Mouse (Mus musculus): Measurements from ENCODE around the gene Rnf123.

Rnf123 gene

DNA sequence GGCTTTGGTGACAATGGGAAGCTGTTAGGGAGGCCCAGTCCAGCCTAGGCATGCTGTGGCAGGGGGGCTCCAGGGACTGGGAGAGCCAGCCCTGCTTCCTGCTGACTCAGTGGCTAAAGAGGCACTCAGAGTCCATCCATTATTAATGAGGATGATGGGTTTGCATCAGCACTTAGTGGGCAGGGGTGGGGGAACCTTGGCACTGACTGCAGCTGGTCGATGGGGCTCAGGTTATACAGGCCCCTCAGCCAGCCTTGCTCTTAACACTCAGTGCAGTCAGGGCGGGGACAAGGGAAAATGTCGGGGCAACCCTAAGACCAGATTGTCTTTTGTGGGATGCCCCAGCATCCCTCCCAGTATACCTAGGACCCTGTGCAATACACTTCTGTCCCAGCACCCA, 21.0 kb downstream of the Rnf123 start:
- DNase-seq (ENCODE audit: low spot score), result peak; percentile 42

GRCm38 (mm10) chr9:108058291-108058690, 24.9 kb downstream of the Rnf123 start:
- DNase-seq (ENCODE audit: low spot score), result no peak

GRCm38 (mm10) chr9:108057262-108057562, 25.9 kb downstream of the Rnf123 start:
- no peak for DNase-seq (ENCODE audit: low spot score)

DNA sequence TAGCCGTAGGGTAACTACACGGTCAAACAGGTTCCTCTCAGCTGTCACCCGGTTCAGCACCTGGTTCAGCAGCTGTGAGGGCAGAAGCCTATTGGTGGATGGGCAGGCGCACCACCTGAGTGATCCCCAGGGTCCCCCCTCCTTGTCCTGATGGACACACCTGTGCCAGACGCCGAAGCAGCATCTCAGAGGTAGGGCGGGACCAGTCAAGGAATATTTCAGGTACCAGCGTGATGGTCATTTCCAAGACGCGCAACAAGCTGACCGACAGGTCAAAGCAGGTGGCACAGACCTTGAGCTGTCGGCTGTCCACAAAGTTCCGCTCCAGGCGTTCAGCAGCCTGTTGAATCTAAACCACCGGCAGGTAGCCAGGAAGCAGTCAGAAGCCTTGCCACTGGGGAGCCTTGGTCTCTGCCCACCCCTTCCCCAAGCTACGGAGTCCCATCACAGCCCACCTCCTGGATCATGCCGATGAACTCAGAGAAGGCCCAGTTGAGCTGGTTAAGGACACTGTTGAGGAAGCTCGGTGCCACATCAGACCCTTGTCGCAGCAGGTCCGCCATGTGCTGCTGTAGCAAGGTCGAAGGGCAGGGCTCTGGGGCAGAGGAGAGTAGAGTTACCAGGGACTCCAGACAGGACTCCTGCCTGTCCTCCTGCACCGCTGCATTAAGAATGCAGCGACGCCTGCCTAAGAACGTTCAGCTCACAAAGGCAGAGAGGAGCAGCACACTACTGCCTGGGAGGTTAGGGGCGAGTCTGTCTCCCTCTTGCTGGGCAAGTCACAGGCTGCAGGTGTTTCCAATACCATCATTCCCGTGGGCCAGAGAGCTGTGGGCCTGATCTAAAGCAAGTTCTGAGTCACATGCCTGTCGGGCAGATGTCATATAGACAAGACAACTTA, 26.5 kb downstream of the Rnf123 start:
- no peak for DNase-seq (ENCODE audit: low spot score)

GRCm38 (mm10) chr9:108055661-108056237, 27.4 kb downstream of the Rnf123 start:
- no peak for DNase-seq (ENCODE audit: low spot score)

DNA sequence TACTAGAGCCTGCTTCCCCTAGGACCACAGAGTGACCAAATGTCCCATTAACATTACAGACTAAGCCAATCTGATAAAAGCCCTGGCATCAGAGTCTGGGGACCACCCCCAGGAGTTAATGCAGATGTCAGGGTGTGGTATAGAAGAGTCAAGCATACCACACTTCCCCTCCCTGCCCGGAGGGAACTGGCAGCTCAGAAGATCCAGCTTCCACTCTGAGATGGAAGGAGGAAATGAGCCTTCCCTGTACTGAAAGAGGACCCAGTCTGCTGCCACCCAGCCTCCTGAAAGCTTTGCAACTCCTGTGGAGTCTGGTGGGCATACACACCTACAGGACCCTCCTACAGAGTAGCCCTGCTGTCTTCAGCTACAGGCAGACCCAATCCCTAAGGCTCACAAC, 28.1 kb downstream of the Rnf123 start:
- no peak for DNase-seq (ENCODE audit: low spot score)

GRCm38 (mm10) chr9:108054331-108055040, 28.7 kb downstream of the Rnf123 start:
- no peak for DNase-seq (ENCODE audit: low spot score)

DNA sequence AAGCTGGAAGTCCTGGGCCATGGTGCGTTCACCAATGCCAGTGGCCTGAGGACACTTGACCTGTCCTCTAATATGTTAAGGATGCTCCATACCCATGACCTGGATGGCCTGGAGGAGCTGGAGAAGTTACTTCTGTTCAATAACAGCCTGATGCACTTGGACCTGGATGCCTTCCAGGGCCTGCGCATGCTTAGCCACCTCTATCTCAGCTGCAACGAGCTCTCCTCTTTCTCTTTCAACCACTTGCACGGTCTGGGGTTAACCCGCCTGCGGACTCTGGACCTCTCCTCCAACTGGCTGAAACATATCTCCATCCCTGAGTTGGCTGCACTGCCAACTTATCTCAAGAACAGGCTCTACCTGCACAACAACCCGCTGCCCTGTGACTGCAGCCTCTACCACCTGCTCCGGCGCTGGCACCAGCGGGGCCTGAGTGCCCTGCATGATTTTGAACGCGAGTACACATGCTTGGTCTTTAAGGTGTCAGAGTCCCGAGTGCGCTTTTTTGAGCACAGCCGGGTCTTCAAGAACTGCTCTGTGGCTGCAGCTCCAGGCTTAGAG, 29.4 kb downstream of the Rnf123 start:
- no peak for DNase-seq (ENCODE audit: low spot score)

DNA sequence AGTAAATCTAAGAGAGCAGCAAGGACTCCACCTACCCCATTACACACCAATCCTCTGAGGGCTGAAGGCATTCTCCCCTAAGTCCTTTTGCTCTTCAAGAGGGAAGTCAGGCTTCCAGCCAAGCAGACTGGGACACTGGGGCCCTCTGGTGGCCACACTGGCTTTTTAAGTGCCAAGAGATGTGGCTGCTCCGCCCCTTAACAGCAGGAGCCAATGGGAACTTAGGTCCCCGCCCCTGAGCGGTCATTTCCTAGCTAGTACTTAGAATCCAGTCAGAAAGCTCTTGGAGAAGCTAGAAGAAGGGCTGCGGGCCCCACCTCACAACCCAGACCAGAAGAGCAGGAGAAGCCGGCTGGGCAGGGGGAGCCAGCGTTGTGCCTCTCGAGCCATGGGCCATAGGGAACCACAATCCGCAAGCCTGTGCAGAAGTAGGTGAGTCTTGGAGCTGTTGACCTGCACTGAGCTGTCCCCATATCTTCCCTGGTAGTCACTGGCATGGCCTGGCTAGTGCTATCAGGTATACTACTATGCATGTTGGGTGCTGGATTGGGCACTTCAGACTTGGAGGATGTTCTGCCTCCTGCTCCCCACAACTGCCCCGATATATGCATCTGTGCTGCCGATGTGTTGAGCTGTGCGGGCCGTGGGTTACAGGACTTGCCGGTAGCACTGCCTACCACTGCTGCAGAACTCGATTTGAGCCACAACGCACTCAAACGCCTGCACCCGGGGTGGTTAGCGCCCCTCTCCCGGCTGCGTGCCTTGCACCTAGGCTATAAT, 30.1 kb downstream of the Rnf123 start, which contains the start of gene Amigo3:
Gene Amigo3 (plus strand): TSS at position 275 of the 780 bp plus-strand sequence.
- DNase-seq (ENCODE audit: low spot score), result peak; percentile 92

DNA sequence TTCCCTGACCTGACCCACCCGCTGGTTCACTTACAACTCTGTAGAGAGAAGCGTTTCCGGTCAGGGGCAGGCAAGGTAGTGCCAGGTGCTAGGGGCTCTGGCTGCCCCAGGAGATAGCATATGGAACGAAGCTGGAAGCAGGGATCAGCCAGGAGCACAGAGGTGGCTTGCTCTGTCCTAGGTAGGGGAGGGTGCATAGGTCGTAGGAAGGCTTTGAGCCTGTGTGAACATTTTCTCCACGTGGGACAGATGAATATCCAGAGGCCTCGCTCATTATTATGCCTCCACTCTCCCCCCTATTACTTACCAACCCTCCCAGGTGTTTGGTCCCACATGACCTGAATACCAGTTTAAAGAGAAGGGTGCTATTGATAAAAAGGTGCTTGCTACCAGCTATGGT, 30.7 kb downstream of the Rnf123 start:
- DNase-seq (ENCODE audit: low spot score), result no peak

DNA sequence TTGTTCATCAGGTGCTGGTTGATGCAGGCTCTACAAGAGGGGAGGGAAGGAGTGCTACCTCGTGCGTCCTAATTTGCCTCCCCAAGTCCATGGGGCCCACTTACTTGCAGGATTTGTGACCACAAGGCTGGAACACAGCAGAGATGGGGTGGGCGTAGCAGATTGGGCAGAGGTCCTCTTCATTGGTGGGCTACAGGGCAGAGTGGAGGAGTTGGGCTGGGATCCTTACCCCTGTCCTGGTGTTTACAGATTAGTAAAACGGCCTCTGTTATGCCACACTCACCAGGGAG, 31.3 kb downstream of the Rnf123 start:
- DNase-seq (ENCODE audit: low spot score), result no peak

- no peak for DNase-seq (ENCODE audit: low spot score)
These were observed 31.8 kb downstream of the Rnf123 start for GRCm38 (mm10) chr9:108051184-108051930.

DNA sequence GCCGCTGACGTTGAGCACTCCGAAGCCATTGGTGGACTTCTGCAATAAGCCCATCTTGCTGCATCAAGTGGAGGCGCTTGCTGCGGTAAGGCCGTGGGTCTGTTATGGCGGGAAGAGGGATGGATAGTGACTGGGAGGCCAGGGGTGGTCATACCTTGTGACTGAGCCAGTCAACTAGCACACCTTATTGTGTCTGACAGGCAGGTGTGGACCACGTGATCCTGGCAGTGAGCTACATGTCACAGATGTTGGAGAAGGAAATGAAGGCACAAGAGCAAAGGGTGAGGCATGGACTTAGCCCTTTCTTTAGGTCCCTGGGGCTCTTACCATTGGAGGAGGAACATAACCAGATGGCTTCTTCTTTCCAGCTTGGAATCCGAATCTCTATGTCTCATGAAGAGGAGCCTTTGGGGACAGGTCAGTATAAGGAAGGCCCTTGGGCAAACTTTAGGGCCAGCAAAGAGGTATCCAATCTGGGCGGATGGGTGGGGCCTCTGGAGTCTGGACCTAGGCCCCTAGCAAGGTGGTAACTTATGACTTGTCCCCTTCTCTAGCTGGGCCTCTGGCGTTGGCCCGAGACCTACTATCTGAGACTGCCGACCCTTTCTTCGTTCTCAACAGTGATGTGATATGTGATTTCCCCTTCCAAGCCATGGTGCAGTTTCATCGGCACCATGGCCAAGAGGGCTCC, 33.4 kb downstream of the Rnf123 start:
- no peak for DNase-seq (ENCODE audit: low spot score)

DNA sequence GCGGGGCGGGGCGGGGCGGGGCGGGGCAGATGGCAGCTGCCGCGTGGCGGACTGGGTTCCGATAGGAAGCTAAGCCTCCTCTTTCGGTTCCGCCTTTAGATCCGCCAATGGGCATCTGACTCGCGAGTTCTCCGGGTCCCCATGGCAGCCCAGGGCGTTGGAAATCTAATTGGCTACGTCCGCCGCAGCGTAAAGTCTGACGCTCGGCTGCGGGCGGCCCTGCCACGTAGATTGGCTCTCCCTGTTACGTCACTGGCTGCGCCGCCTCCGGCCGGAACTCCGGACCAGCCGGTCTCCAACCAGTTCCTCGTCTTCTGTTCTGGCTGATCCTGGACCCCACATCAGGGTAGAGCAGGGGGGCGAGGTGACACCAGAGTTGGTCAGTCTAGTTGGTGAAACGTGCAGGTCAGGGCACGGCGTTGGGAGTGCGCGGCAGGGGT, 34.1 kb downstream of the Rnf123 start, which contains the start of gene Gmppb:
Gene Gmppb (plus strand): TSS at position 227 of the 440 bp plus-strand sequence.
- peak; percentile 97 for DNase-seq (ENCODE audit: low spot score)

DNA sequence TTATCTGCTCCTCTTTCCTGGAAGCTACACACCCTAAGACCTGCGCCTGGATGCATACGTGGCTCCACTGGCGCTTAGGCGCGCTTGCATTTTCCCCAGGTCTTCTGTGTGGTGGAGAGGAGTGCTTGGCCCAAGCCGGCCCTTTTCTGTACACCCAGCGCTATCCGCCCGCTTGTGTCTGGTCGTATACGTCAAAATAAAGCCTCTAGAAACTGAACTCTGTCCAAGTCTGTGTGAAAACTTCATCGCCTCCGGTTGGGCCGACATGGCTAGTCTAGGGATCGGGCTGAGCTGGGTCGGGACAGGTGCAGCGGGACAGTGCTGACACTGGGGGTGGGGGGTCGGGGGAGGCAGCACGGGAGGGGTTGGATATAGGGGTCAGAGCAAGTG, 34.6 kb downstream of the Rnf123 start:
- peak; percentile 44 for DNase-seq (ENCODE audit: low spot score)

DNA sequence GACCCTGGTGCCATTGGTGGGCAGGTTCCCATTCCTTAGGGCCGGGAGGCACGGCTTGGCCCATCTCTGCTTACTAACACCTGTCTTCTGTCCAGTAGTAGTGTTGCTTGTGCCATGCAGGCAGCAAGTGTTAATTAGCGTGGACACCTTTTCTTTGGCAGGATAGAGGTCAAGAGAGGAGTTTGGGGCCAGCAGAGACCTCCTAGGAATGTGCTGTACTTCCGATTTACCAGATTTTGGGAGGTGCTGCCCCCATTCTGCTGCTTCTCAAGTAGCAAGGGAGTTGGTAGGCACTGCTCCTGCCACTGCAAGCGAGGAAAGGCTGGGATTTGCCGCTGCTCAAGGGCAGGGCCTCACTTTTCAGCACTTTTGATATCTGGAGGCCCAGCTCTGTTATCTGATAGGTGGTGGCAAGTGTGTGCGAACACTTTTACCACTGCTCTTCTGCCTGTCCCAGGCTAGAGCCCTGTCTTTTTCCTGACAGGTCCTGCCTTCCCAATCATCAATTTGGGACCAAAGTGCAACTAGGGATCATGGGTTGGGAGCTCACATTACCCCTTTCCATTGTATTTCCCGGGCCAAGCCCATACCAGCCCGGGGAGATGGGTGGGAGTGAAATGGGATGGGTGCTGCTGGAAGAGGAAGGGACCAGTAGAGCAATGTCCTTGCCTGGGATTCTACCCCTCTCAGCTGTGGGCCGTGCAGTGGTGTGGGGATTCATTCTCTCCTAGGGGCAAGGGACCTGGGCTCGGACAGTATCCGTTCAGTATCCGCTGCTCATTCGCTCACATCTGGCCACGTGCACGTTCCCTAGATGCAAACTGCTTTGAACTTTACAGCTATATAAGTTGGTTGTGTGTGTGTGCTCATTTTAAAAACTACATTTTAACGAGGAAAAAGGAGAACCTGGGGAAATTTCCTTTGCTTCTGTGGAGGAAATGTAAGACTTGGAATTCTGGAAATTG, 35.3 kb downstream of the Rnf123 start:
- no peak for DNase-seq (ENCODE audit: low spot score)

GRCm38 (mm10) chr9:108046582-108046981, 36.6 kb downstream of the Rnf123 start:
- DNase-seq (ENCODE audit: low spot score), result no peak

GRCm38 (mm10) chr9:108044751-108045492, 38.2 kb downstream of the Rnf123 start:
- no peak for DNase-seq (ENCODE audit: low spot score)

Measured in MN1 (cell line).